Mouse (Mus musculus): Measurements from ENCODE around the gene Scaf8. TPM values are rescaled to one million over a fixed set of nuclear protein-coding genes. Genes with fewer than 3 reads are reported as not detected.
"Not testable (repeated sequence)": the region's sequence is repeated elsewhere in the genome, so short reads cannot be mapped to it uniquely, and the experiment has no call there.

Gene Scaf8
- polyA plus RNA-seq, 1 experiment from 2014 or later: 4.2 TPM

DNA sequence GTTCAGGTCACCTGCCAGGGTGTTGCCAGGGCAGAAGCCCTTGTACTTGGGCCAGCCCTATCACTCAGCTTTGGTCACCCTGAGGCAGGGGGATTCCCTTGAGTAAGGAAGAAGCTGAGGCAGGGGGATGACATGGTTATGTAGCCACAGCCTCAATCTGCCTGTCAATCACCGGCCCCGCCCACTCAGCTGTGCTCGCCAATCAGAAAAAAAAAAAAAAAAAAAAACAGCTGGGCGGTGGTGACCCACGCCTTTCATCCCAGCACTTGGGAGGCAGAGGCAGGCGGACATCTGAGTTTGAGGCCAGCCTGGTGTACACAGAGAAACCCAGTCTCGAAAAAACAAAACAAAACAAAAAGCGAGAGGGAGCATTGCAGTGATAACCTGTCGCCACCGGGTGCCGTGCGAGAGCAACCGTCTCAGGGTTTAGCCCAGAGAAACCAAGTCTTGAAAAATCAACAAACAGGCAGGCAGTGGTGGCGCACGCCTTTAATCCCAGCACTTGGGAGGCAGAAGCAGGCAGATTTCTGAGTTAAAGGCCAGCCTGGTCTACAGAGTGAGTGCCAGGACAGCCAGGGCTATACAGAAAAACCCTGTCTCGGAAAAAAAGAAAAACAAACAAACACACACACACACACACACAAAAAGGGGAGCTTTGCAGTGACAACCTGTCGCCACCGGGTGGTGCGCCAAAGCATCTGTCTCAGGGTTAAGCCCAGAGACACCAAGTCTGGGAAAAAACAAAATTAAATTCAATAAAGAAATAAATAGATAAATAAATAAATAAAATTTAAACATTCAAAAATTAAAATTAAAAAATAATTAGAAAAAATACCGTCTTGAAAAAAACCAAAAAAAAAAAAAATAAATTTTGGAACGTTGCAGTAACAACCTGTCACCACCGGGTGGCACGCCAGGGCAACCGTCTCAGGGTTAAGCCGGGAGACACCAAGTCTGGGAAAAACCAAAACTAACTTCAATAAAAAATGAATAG lies 31.7 kb upstream of the Scaf8 start:
- ATAC-seq: peak; percentile 35
- H3K36me3 ChIP-seq (replicated peaks; ENCODE audit: insufficient read depth, low read length); H3K27me3 ChIP-seq (ENCODE audit: insufficient read depth, low read length); H3K4me1 ChIP-seq (ENCODE audit: insufficient read depth); H3K9me3 ChIP-seq (ENCODE audit: low read length): not testable (repeated sequence)
- peak overlapping the region; percentile 31; the same call in 1 of the 2 replicates for H3K9ac ChIP-seq (replicated peaks)
- H3K27ac ChIP-seq (ENCODE audit: low read depth): peak overlapping the region; percentile 73
- peak overlapping the region; percentile 56 for H3K4me2 ChIP-seq (ENCODE audit: low read depth, low read length)
- peak overlapping the region; percentile 69 for H3K4me3 ChIP-seq (ENCODE audit: low read depth, low read length)
- TF ChIP-seq CTCF (IDR thresholded peaks at IDR 0.05; ENCODE audit: low read depth): peak; percentile 58
- DNase-seq: peak; percentile 64
- under 1% methylated on average over 24 of the region's 25 CpGs for WGBS (ENCODE audit: insufficient replicate concordance)

DNA sequence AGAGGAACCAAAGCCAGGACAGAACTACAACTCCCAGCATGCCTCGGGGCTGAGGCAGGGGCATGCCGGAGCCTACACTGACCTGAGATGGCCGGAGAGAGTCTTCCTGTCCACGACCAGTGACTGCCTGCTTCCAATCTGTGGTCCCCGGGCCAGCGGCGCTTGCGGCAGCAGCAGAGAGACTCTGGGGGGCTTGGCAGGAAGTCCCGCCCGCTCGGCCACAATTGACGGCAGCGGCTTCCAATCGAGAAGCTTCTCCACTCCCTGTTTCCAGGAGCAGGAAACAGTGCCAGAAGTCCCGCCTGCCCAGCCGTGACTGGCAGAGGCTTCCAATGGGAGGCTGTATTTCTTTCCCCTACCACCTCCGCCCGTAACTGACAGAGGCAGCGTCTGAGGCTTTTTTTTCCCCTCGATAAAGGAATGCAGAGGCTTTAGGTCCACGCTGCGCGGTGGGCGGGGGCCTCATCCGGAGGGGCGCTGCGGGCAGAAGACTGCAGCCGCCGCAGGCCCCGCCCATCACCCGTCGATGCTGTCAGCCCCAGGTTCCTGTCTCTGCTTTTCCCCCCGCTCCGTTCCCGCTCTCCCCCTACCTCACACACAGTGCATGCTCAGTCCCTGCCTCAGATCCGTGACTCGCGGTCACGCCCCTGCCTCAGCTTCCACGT lies 30.8 kb upstream of the Scaf8 start:
- peak; percentile 92 for DNase-seq
- no peaks in the 10 kb centered on the region for H3K27me3 ChIP-seq (ENCODE audit: insufficient read depth, low read length)
- H3K4me1 ChIP-seq (ENCODE audit: insufficient read depth): peaks cover 5% of the 10 kb centered on the region
- H3K36me3 ChIP-seq (replicated peaks; ENCODE audit: insufficient read depth, low read length): no peaks in the 10 kb centered on the region
- peak overlapping the region; percentile 91 for H3K4me2 ChIP-seq (ENCODE audit: low read depth, low read length)
- H3K9ac ChIP-seq (replicated peaks): peak overlapping the region; percentile 72
- H3K27ac ChIP-seq (ENCODE audit: low read depth): peak overlapping the region; percentile 96
- 1% methylated on average over 25 of the region's 40 CpGs for WGBS (ENCODE audit: insufficient replicate concordance)
- TF ChIP-seq EP300 (IDR thresholded peaks at IDR 0.05; ENCODE audit: low read depth) (no peak), CTCF (IDR thresholded peaks at IDR 0.05; ENCODE audit: low read depth) (no peak)
- H3K4me3 ChIP-seq (ENCODE audit: low read depth, low read length): peak overlapping the region; percentile 69
- peak; percentile 76 for ATAC-seq
- H3K9me3 ChIP-seq (ENCODE audit: low read length): no peaks in the 10 kb centered on the region

DNA sequence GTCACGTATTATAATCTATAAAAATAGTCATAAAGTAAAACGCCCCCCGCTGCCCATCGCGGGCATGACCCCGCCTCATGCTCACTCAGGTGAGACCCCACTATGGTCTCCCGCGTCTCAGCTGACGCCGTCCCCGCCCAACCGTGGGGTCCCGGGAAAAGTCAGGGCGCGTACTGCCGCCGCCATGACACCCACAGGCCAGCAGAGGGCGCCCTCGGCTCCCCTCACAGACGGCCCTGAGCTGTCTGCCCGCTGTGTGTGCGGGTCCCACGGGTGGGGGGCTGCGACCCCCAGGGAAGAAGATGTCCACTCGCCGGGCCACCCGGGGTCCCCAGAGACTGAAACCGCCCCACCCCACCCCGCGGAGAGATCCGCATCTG lies 30.2 kb upstream of the Scaf8 start:
- TF ChIP-seq EP300 (IDR thresholded peaks at IDR 0.05; ENCODE audit: low read depth): no peak
- peak; percentile 88 for TF ChIP-seq CTCF (IDR thresholded peaks at IDR 0.05; ENCODE audit: low read depth)
- ATAC-seq (peak; percentile 36), DNase-seq (peak; percentile 83)
- Histone ChIP-seq H3K4me3 (ENCODE audit: low read depth, low read length) (peak overlapping the region; percentile 69), H3K27ac (ENCODE audit: low read depth) (peak overlapping the region; percentile 96), H3K9ac (replicated peaks) (peak overlapping the region; percentile 72), H3K4me1 (ENCODE audit: insufficient read depth) (peaks cover 5% of the 10 kb centered on the region), H3K9me3 (ENCODE audit: low read length) (no peaks in the 10 kb centered on the region), H3K36me3 (replicated peaks; ENCODE audit: insufficient read depth, low read length) (no peaks in the 10 kb centered on the region), H3K4me2 (ENCODE audit: low read depth, low read length) (peak overlapping the region; percentile 91), H3K27me3 (ENCODE audit: insufficient read depth, low read length) (no peaks in the 10 kb centered on the region)
- WGBS (ENCODE audit: insufficient replicate concordance): 1% methylated on average over 30 of the region's 31 CpGs

DNA sequence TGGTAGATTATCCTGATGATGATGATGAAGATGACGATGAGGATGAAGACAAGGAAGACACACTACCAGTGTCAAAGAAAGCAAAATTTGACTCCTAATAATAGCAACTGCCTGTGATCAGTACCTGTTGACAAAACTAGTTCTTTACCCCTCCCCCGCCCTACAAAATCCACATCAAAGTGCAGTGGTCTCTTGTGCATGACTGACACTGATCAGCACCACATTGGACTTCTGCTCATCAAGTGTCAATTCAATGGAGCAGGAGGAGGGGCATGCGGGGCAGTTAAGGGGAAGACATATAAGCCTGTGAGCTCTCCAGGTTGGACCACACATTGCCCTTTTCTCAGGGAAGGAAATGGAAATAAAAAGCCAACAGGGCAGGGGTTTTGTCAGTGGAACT lies 29.6 kb upstream of the Scaf8 start:
- no peak for TF ChIP-seq EP300 (IDR thresholded peaks at IDR 0.05; ENCODE audit: low read depth)
- TF ChIP-seq CTCF (IDR thresholded peaks at IDR 0.05; ENCODE audit: low read depth): no peak
- no peaks in the 10 kb centered on the region for H3K27me3 ChIP-seq (ENCODE audit: insufficient read depth, low read length)
- peaks cover 5% of the 10 kb centered on the region for H3K4me1 ChIP-seq (ENCODE audit: insufficient read depth)
- ATAC-seq (no peak), DNase-seq (no peak)
- H3K4me2 ChIP-seq (ENCODE audit: low read depth, low read length): peak overlapping the region; percentile 91
- H3K36me3 ChIP-seq (replicated peaks; ENCODE audit: insufficient read depth, low read length): no peaks in the 10 kb centered on the region
- peak overlapping the region; percentile 69 for H3K4me3 ChIP-seq (ENCODE audit: low read depth, low read length)
- no peaks in the 10 kb centered on the region for H3K9me3 ChIP-seq (ENCODE audit: low read length)
- no peak overlapping the region for H3K9ac ChIP-seq (replicated peaks)
- peak overlapping the region; percentile 96; the same call in 1 of the 2 replicates for H3K27ac ChIP-seq (ENCODE audit: low read depth)
- 56% methylated on average over 3 of the region's 3 CpGs for WGBS (ENCODE audit: insufficient replicate concordance)

DNA sequence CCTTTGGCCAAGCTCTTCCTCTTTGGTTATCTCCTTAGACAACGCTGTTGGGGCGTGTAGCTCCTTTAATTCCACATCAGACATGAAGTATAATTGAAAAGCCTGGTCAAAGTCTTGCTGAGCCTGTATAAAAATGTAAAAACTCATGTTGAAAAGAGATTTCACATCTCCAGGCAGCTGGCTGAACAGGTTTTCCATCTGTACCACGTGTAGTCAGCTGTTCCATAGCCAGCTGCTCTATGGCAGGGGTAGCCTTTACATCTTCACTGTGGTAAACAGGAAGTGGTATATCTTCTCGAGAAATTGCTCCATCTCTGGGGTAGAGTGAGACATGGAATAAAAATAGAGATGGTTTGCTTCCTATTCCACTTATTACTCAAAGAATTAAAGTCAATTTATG lies 22.1 kb upstream of the Scaf8 start:
- no peaks in the 10 kb centered on the region for H3K9me3 ChIP-seq (ENCODE audit: low read length)
- no peaks in the 10 kb centered on the region for H3K36me3 ChIP-seq (replicated peaks; ENCODE audit: insufficient read depth, low read length)
- H3K27ac ChIP-seq (ENCODE audit: low read depth): no peak overlapping the region
- no peaks in the 10 kb centered on the region for H3K27me3 ChIP-seq (ENCODE audit: insufficient read depth, low read length)
- no peak for TF ChIP-seq EP300 (IDR thresholded peaks at IDR 0.05; ENCODE audit: low read depth)
- no peak for DNase-seq
- no peak for ATAC-seq
- no peak overlapping the region for H3K4me2 ChIP-seq (ENCODE audit: low read depth, low read length)
- 33% methylated on average over 4 of the region's 4 CpGs for WGBS (ENCODE audit: insufficient replicate concordance)
- no peak overlapping the region for H3K9ac ChIP-seq (replicated peaks)
- no peak overlapping the region for H3K4me3 ChIP-seq (ENCODE audit: low read depth, low read length)
- H3K4me1 ChIP-seq (ENCODE audit: insufficient read depth): no peaks in the 10 kb centered on the region

DNA sequence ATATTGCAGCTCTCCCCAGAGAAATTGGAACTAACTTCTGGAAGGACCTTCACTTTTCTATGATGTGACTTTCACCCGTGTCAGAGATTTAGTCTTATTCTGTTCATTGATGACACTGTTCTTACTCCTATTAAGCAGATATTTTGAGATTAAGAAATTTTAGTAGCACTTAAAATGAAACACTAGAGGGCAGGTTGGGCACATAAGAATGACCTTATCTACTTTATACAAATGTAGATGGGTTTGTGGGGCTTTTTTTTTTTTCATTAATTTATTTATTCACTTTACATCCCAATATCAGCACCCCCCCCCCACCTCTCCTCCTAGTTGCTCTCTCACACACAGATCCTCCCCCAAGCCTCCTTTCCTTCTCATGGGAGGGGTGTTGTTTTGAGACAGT lies 15.5 kb upstream of the Scaf8 start:
- H3K36me3 ChIP-seq (replicated peaks; ENCODE audit: insufficient read depth, low read length); H3K27me3 ChIP-seq (ENCODE audit: insufficient read depth, low read length); H3K4me3 ChIP-seq (ENCODE audit: low read depth, low read length); ATAC-seq; H3K9me3 ChIP-seq (ENCODE audit: low read length); DNase-seq; H3K9ac ChIP-seq (replicated peaks); H3K4me1 ChIP-seq (ENCODE audit: insufficient read depth); H3K4me2 ChIP-seq (ENCODE audit: low read depth, low read length); H3K27ac ChIP-seq (ENCODE audit: low read depth): not testable (repeated sequence)
- WGBS (ENCODE audit: insufficient replicate concordance): 59% methylated on average over 1 of the region's 1 CpGs
- 0 out of 2 replicates have a peak, but pooled peaks have one; percentile 11 for TF ChIP-seq CTCF (IDR thresholded peaks at IDR 0.05; ENCODE audit: low read depth)

Data from liver, postnatal 0 days (tissue).